Comparison of ENCODE assay signal across 24 mouse cellular contexts in the genomic region with DNA sequence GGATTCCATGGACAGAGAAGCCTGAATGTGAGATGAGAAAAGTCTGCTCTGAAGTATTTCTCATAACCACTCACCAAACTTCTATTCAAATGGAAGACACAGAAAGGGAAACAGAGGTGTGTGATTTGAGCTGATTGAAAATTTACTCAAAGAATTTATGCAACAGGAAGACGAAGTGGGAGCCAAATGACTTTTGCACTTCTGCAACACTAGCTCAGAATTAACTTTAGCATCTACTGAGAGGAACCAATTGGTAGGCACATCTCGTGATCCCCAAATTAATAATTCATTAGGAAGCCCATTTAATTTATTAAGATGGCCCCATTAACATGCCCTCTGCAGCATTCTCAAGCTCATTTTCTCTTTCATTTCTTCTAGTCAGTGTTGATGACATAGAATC.
"Had no signal": no experiment of that assay in that cellular context is flagged by ENCODE, and none has a peak within 500 bp of the region (broad histone marks: within the 10 kb centered on the region; RNA-seq: fewer than 3 reads in every experiment).

No protein-coding gene starts in this region.

- H3K27me3 ChIP-seq: heart, embryonic 12.5 days; hindbrain, embryonic 12.5 days; intestine, embryonic 15.5 days; limb, embryonic 12.5 days; liver, embryonic 13.5 days; liver, embryonic 15.5 days had no signal

- ATAC-seq: hindbrain, embryonic 16.5 days; inflammation-experienced regulatory T-cells, adult 6 months; intestine, embryonic 15.5 days; intestine, postnatal 0 days; liver, postnatal 0 days had no signal

- H3K4me3 ChIP-seq: gastrocnemius, adult 2 months; heart, embryonic 10.5 days; heart, embryonic 12.5 days; hindbrain, embryonic 10.5 days; hindbrain, embryonic 12.5 days; intestine, embryonic 15.5 days; layer of hippocampus, adult 2 months; left cerebral cortex, adult 2 months; limb, embryonic 10.5 days; limb, embryonic 12.5 days; liver, embryonic 13.5 days; liver, embryonic 15.5 days had no signal

- H3K36me3 ChIP-seq: heart, embryonic 10.5 days; heart, embryonic 12.5 days; hindbrain, embryonic 10.5 days; hindbrain, embryonic 12.5 days; intestine, embryonic 15.5 days; limb, embryonic 10.5 days; limb, embryonic 12.5 days; liver, embryonic 13.5 days; liver, embryonic 15.5 days had no signal

- H3K9ac ChIP-seq: heart, embryonic 12.5 days; hindbrain, embryonic 12.5 days; hindbrain, embryonic 14.5 days; intestine, embryonic 15.5 days; limb, embryonic 12.5 days; liver, embryonic 13.5 days; liver, embryonic 15.5 days; liver, postnatal 0 days had no signal

- H3K4me1 ChIP-seq: heart, embryonic 10.5 days; heart, embryonic 12.5 days; hindbrain, embryonic 10.5 days; hindbrain, embryonic 12.5 days; intestine, embryonic 15.5 days; limb, embryonic 10.5 days; limb, embryonic 12.5 days; liver, embryonic 13.5 days; liver, embryonic 15.5 days had no signal

- H3K27ac ChIP-seq: gastrocnemius, adult 2 months; heart, embryonic 10.5 days; hindbrain, embryonic 10.5 days; hindbrain, embryonic 12.5 days; hindbrain, embryonic 14.5 days; intestine, embryonic 15.5 days; layer of hippocampus, adult 2 months; left cerebral cortex, adult 2 months; limb, embryonic 10.5 days; limb, embryonic 12.5 days; liver, embryonic 13.5 days; liver, embryonic 15.5 days had no signal

- H3K9me3 ChIP-seq: heart, embryonic 10.5 days; heart, embryonic 12.5 days; hindbrain, embryonic 10.5 days; hindbrain, embryonic 12.5 days; intestine, embryonic 15.5 days; limb, embryonic 10.5 days; limb, embryonic 12.5 days; liver, embryonic 13.5 days; liver, embryonic 15.5 days had no signal

- H3K4me2 ChIP-seq: heart, embryonic 12.5 days; hindbrain, embryonic 12.5 days; hindbrain, embryonic 14.5 days; intestine, embryonic 15.5 days; limb, embryonic 12.5 days; liver, embryonic 11.5 days; liver, embryonic 13.5 days; liver, embryonic 15.5 days had no signal

- DNase-seq: gastrocnemius, adult 2 months; gastrocnemius, postnatal 10 days; gastrocnemius, postnatal 25 days; heart, adult 18-20 months; heart, postnatal 10 days; heart, postnatal 4 days; liver; liver, embryonic 13.5 days; liver, postnatal 0 days had no signal
